Mouse (Mus musculus) gastrocnemius, postnatal 14 days (tissue): ENCODE data around the gene Slc38a7. TPM values are rescaled to one million over a fixed set of nuclear protein-coding genes. Genes with fewer than 3 reads are reported as not detected.
A peak's percentile ranks its signal among the peaks of the same experiment; 100 is the strongest.
"Not testable (repeated sequence)": the region's sequence is repeated elsewhere in the genome, so short reads cannot be mapped to it uniquely, and the experiment has no call there.

Source experiments
- DNase-seq: peaks from one replicate; pipeline ENCODE4 v3.0.0; 2021; ENCODE audit warnings: mixed read lengths
- intact Hi-C: fragments of 180-260 bp; cut with DNase I; formaldehyde crosslinking; loops from one replicate; pipeline ENCODE4 v1.15.1; 2025; ENCODE audit warnings: low total_unique reads
- long read RNA-seq, 2 experiments: library from polyadenylated mRNA; stranded (forward); transcript quantifications; one replicate each; pipeline ENCODE4 v2.0.0; 2021
- total RNA-seq, 2 experiments: library from RNA; stranded (reverse); gene quantifications; 2 replicates each; pipeline ENCODE4 v1.2.3; 2021

Gene Slc38a7
- total RNA-seq, result 1 to 10 TPM; 5.6 to 5.8 TPM
- long read RNA-seq, experiment 1, partial matches to known transcripts, result 1 of 8 reads
- long read RNA-seq, experiment 1, other reads (novel, unspliced or antisense), result 3 of 8 reads
- long read RNA-seq, experiment 2, transcript Slc38a7-204 (12 exons, 3,315 nt), result major isoform, 8 of 14 reads
- long read RNA-seq, experiment 2, partial matches to known transcripts, result 1 of 14 reads
- long read RNA-seq, experiment 2, other reads (novel, unspliced or antisense), result 5 of 14 reads

GRCm38 (mm10) chr8:95853102-95853843, at the start of gene Slc38a7:
Gene Slc38a7 (minus strand): TSS chr8:95853539.
- intact Hi-C loops, result no loop called here
- peak; percentile 54 for DNase-seq

- no peak for DNase-seq
- intact Hi-C loops, result no loop called here
Measured at GRCm38 (mm10) chr8:95901864-95902263, 48.5 kb upstream of the Slc38a7 start.

- DNase-seq, result no peak
- intact Hi-C loops, result no loop called here
Measured at GRCm38 (mm10) chr8:95893701-95894100, 40.4 kb upstream of the Slc38a7 start.

- DNase-seq, result peak; percentile 89
- intact Hi-C loops, result no loop called here
Measured at GRCm38 (mm10) chr8:95888285-95889136, 35.2 kb upstream of the Slc38a7 start, which contains the start of gene Got2. Gene Got2 (minus strand): TSS chr8:95888547.

GRCm38 (mm10) chr8:95887578-95888284, 34.4 kb upstream of the Slc38a7 start:
- peak; percentile 91 for DNase-seq
- intact Hi-C loops, result no loop called here

GRCm38 (mm10) chr8:95886647-95887577, 33.6 kb upstream of the Slc38a7 start:
- peak; percentile 23 for DNase-seq
- intact Hi-C loops, result no loop called here

GRCm38 (mm10) chr8:95885966-95886365, 32.6 kb upstream of the Slc38a7 start:
- no peak for DNase-seq
- intact Hi-C loops, result no loop called here

GRCm38 (mm10) chr8:95885271-95885841, 32.0 kb upstream of the Slc38a7 start:
- DNase-seq, result no peak
- intact Hi-C loops, result no loop called here

- intact Hi-C loops, result no loop called here
- no peak for DNase-seq
Measured at GRCm38 (mm10) chr8:95884491-95884890, 31.2 kb upstream of the Slc38a7 start.

GRCm38 (mm10) chr8:95882191-95882590, 28.9 kb upstream of the Slc38a7 start:
- intact Hi-C loops, result no loop called here
- DNase-seq, result no peak

GRCm38 (mm10) chr8:95881576-95881975, 28.2 kb upstream of the Slc38a7 start:
- intact Hi-C loops, result no loop called here

GRCm38 (mm10) chr8:95879823-95880222, 26.5 kb upstream of the Slc38a7 start:
- intact Hi-C loops, result no loop called here

More at GRCm38 (mm10) chr8:95881576-95881975, 28.2 kb upstream of the Slc38a7 start:
- DNase-seq, result no peak

GRCm38 (mm10) chr8:95878176-95878962, 25.0 kb upstream of the Slc38a7 start:
- DNase-seq, result peak; percentile 30
- intact Hi-C loops, result no loop called here

More at GRCm38 (mm10) chr8:95879823-95880222, 26.5 kb upstream of the Slc38a7 start:
- DNase-seq, result no peak

GRCm38 (mm10) chr8:95875270-95875669, 21.9 kb upstream of the Slc38a7 start:
- no peak for DNase-seq
- intact Hi-C loops, result no loop called here

- no peak for DNase-seq
- intact Hi-C loops, result no loop called here
Measured at GRCm38 (mm10) chr8:95871690-95872089, 18.4 kb upstream of the Slc38a7 start.

GRCm38 (mm10) chr8:95864851-95865250, 11.5 kb upstream of the Slc38a7 start:
- DNase-seq, intact Hi-C loops: not testable (repeated sequence)

- intact Hi-C loops, DNase-seq: not testable (repeated sequence)
Measured at GRCm38 (mm10) chr8:95863761-95864440, 10.6 kb upstream of the Slc38a7 start.
